Mouse (Mus musculus) ES-Bruce4 (cell line): ENCODE results near the gene Igfbp3.

Experiments
- CTCF ChIP-seq: IDR thresholded peaks from one replicate; pipeline ENCODE4 v1.8.1; 2011; ENCODE audit warnings: low read depth, low read length
- EP300 ChIP-seq: IDR thresholded peaks from 2 replicates; pipeline ENCODE4 v1.6.1; 2011; ENCODE audit warnings: low read depth, low read length; ENCODE audit not compliant: insufficient read depth

DNA sequence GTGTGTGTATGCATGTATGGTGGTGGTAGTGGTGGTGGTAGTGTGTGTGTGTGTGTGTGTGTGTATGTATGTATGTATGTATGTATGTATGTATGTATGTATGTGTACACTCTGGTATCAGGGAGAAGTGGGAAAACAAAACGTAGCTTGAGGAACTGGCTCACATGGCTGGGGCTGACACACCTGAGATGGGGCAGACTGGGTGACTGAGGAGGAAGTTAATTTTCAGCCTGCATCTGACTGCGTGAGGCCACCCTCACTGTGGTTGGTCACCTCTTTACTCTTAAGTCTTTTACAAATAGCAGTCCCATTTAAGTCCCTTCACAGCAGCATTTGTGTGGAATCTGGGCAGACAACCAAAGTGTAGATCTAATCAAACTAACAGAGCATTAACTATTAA lies 34.4 kb downstream of the Igfbp3 start:
- no peak for TF ChIP-seq CTCF
- TF ChIP-seq EP300, result no peak
